Mouse (Mus musculus): ENCODE data around the gene Pex11g.

DNA sequence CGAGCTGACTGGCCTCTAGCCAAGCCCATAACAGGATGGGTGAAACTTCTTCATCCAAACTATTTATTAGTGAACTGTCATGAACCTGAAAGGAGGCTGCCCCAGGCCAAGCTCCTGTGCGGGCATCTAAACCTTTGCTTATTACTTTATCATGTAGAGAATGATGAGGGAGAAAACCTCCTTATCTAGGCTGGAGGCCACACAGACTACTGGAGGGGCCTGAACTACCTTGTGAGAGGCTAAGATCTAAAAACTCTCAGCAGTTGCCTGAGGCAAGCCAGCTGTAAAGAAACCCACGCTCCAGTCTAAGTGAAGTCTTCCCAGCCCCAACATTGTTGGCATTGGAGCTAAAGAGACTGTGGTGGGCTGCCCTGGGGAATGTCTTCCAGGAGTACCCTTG is 60.1 kb downstream of the Pex11g start:
- TF ChIP-seq GATA1 (IDR thresholded peaks at IDR 0.05; ENCODE audit: low read length) (no peak), TAL1 (IDR thresholded peaks at IDR 0.05; ENCODE audit: low read length) (no peak)
